Mouse (Mus musculus) heart, embryonic 14.5 days (tissue): ENCODE measurements around the gene Nbr1. TPM values are rescaled to one million over a fixed set of nuclear protein-coding genes. Genes with fewer than 3 reads are reported as not detected.
A peak's percentile ranks its signal among the peaks of the same experiment; 100 is the strongest.
"Not testable (repeated sequence)": the region's sequence is repeated elsewhere in the genome, so short reads cannot be mapped to it uniquely, and the experiment has no call there.

Experiments
- ATAC-seq: fragments of 200-750 bp; cut with Nextera tagmentation; 2 replicates; pipeline ENCODE4 v1.8.0; 2017; ENCODE audit warnings: low read depth, moderate TSS enrichment; ENCODE audit not compliant: insufficient number of reproducible peaks, insufficient read depth, low FRiP score
- H3K27ac ChIP-seq, 2 experiments: fragments of 200-500 bp in 1 of 2; fragments of 300-500 bp in 1 of 2; sonication (generic) in 1 of 2; replicated peaks in 1 of 2; 2 replicates each; pipeline ENCODE4 v1.5.1; 2012 to 2014; ENCODE audit warnings: low read depth in 2 of 2, low read length in 2 of 2, control low read depth in 1 of 2, mild to moderate bottlenecking in 1 of 2, mixed read lengths in 1 of 2; ENCODE audit not compliant: control insufficient read depth in 1 of 2, insufficient read depth in 1 of 2
- H3K27me3 ChIP-seq: fragments of 300-500 bp; sonication (generic); 2 replicates; pipeline ENCODE4 v1.6.1; 2014; ENCODE audit warnings: mild to moderate bottlenecking, low read length, control low read depth; ENCODE audit not compliant: control insufficient read depth, insufficient read depth
- H3K36me3 ChIP-seq: fragments of 300-500 bp; sonication (generic); 2 replicates; pipeline ENCODE4 v1.6.1; 2014; ENCODE audit warnings: mild to moderate bottlenecking, control low read depth, low read length, mixed read lengths; ENCODE audit not compliant: control insufficient read depth, insufficient read depth
- H3K4me1 ChIP-seq, 2 experiments: fragments of 200-500 bp in 1 of 2; fragments of 300-500 bp in 1 of 2; sonication (generic) in 1 of 2; 2 replicates each; pipeline ENCODE4 v1.6.1; 2012 to 2014; ENCODE audit warnings: low read length in 2 of 2, control low read depth in 1 of 2, mixed read lengths in 1 of 2; ENCODE audit not compliant: control insufficient read depth in 2 of 2, insufficient read depth in 2 of 2
- H3K4me2 ChIP-seq: fragments of 300-500 bp; sonication (generic); 2 replicates; pipeline ENCODE4 v1.6.1; 2014; ENCODE audit warnings: mild to moderate bottlenecking, low read length
- H3K4me3 ChIP-seq, 2 experiments: fragments of 200-500 bp in 1 of 2; fragments of 300-500 bp in 1 of 2; sonication (generic) in 1 of 2; 2 replicates each; pipeline ENCODE4 v1.5.1; 2012 to 2014; ENCODE audit warnings: low read length in 2 of 2, mild to moderate bottlenecking in 2 of 2, control low read depth in 1 of 2, low read depth in 1 of 2, moderate library complexity in 1 of 2; ENCODE audit not compliant: control insufficient read depth in 1 of 2, insufficient read depth in 1 of 2
- H3K9ac ChIP-seq: fragments of 300-500 bp; sonication (generic); 2 replicates; pipeline ENCODE4 v1.6.1; 2014; ENCODE audit warnings: mild to moderate bottlenecking, low read length
- H3K9me3 ChIP-seq: fragments of 300-500 bp; sonication (generic); 2 replicates; pipeline ENCODE4 v1.6.1; 2016; ENCODE audit warnings: low read length, control low read depth; ENCODE audit not compliant: control insufficient read depth
- WGBS: fragments of 180-500 bp; shearing (Covaris S2); extraction: QIAGEN DNeasy Blood & Tissue Kit; methylation state at CpG from one replicate; pipeline ENCODE4 v1.1.7; 2014; 5-methylcytosine and 5-hydroxymethylcytosine counted together
- polyA plus RNA-seq: library from polyadenylated mRNA; unstranded; fragments of >200 nt; fragmentation: Nextera tagmentation; extraction: Ambion mirVana; gene quantifications from 2 replicates; pipeline ENCODE4 v1.2.1, GENCODE M21; 2014

Nbr1 gene
- polyA plus RNA-seq, 1 experiment from 2014 or later: 62.6 TPM

- Histone ChIP-seq H3K9me3 (no peaks in the 10 kb centered on the region), H3K9ac (peak within 1 kb of the TSS; percentile 86), H3K27ac (peak within 1 kb of the TSS; percentile 99 to 100), H3K4me3 (peak within 1 kb of the TSS; percentile 59 to 79), H3K36me3 (peaks cover 14% of the 10 kb centered on the region), H3K4me2 (peak within 1 kb of the TSS; percentile 75), H3K27me3 (no peaks in the 10 kb centered on the region), H3K4me1 (peaks cover 0 to 5% of the 10 kb centered on the region in 2 experiments; a peak in 1 of 4 replicates)
- WGBS: under 1% methylated on average over 31 of the region's 34 CpGs
- ATAC-seq: peak; percentile 87
Measured at GRCm38 (mm10) chr11:101626995-101627856, 75.3 kb downstream of the Nbr1 start, which contains the start of gene Rdm1. TSS of gene Rdm1 (plus strand) at chr11:101627195.

DNA sequence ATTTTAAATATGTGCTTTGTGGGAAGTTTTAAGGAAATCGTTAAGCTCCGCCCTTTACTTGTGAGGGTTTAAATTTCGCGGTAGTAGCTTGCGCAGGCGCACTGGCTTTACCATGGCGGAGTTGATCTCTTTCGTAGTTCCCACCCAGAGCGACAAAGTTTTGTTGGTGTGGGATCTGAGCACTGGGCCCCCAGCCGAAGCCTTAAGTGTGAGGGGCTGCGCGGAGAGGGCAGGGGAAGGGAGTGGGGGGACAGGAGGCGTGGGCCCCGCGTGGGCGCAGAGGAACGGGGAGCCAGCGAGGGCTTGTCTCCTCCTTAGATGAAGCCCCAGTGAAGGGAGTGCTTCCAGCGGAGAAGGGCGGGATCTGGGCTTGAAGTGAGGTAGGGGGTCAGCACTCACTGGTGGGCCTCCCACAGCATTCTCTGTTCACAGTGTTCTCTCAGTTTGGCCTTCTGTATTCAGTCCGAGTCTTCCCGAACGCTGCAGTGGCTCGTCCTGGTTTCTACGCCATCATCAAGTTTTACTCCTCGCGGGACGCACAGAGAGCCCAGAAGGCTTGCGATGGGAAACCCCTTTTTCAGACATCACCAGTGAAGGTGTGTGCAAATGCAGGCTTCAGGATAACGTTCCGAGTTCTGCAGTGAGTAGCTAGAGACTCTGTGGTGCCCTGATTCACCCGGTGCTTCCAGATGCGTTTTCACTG lies 76.1 kb downstream of the Nbr1 start:
- ATAC-seq: peak; percentile 46
- Histone ChIP-seq H3K4me1 (peaks cover 0 to 5% of the 10 kb centered on the region in 2 experiments; a peak in 1 of 4 replicates), H3K27me3 (no peaks in the 10 kb centered on the region), H3K9me3 (no peaks in the 10 kb centered on the region), H3K4me2 (peak overlapping the region; percentile 75), H3K36me3 (peaks cover 14% of the 10 kb centered on the region), H3K27ac (peak overlapping the region; percentile 90 to 99), H3K4me3 (peak overlapping the region; percentile 59 to 79), H3K9ac (peak overlapping the region; percentile 86)
- under 1% methylated on average over 33 of the region's 33 CpGs for WGBS

- H3K4me3 ChIP-seq: peak overlapping the region in 1 of 2 experiments; percentile 59; a peak in 1 of 4 replicates
- not testable (repeated sequence) for H3K9me3 ChIP-seq, H3K27me3 ChIP-seq, H3K4me1 ChIP-seq, ATAC-seq
- peak overlapping the region in 1 of 2 experiments; percentile 99; a peak in 1 of 4 replicates for H3K27ac ChIP-seq
- peak overlapping the region; percentile 75 for H3K4me2 ChIP-seq
- 86% methylated on average over 4 of the region's 5 CpGs for WGBS
- H3K36me3 ChIP-seq: peaks cover 20% of the 10 kb centered on the region
- H3K9ac ChIP-seq: peak overlapping the region; percentile 86
Measured at GRCm38 (mm10) chr11:101628733-101629417, 76.9 kb downstream of the Nbr1 start.

Other genes starting within 250 kb of the Nbr1 start
- 134 and 149 TPM in 2 replicates for gene Becn1, start 249.9 kb upstream of the Nbr1 start, polyA plus RNA-seq
- gene Psme3, start 235.9 kb upstream of the Nbr1 start, polyA plus RNA-seq: 62.5 and 66.5 TPM in 2 replicates
- 0.55 and 0.84 TPM in 2 replicates for gene Aoc2, start 227.1 kb upstream of the Nbr1 start, polyA plus RNA-seq
- 1.4 and 1.9 TPM in 2 replicates for gene Aoc3, start 221.5 kb upstream of the Nbr1 start, polyA plus RNA-seq
- gene G6pc, start 184.6 kb upstream of the Nbr1 start, polyA plus RNA-seq: not detected in 2 replicates
- gene Aarsd1, start 134.5 kb upstream of the Nbr1 start, polyA plus RNA-seq: 42.2 and 45.4 TPM in 2 replicates
- 10.2 and 17.4 TPM in 2 replicates for gene Gm27029, start 127.4 kb upstream of the Nbr1 start, polyA plus RNA-seq
- 10.1 and 10.7 TPM in 2 replicates for gene Rundc1, start 127.1 kb upstream of the Nbr1 start, polyA plus RNA-seq
- gene Ptges3l, start 126.8 kb upstream of the Nbr1 start, polyA plus RNA-seq: 81.7 and 96.0 TPM in 2 replicates
- gene Rpl27, start 109.9 kb upstream of the Nbr1 start, polyA plus RNA-seq: 245 and 260 TPM in 2 replicates
- 17.1 and 17.3 TPM in 2 replicates for gene Ifi35, start 103.7 kb upstream of the Nbr1 start, polyA plus RNA-seq
- gene Rnd2, start 87.2 kb upstream of the Nbr1 start, polyA plus RNA-seq: 5.4 and 9.0 TPM in 2 replicates
- 24.7 and 31.6 TPM in 2 replicates for gene Vat1, start 85.9 kb upstream of the Nbr1 start, polyA plus RNA-seq
- 7.5 and 8.3 TPM in 2 replicates for gene Brca1, start 194 bp upstream of the Nbr1 start, polyA plus RNA-seq
- 3.6 and 4.1 TPM in 2 replicates for gene Tmem106a, start 30.1 kb downstream of the Nbr1 start, polyA plus RNA-seq
- not detected in 2 replicates for gene Gm11634, start 47.1 kb downstream of the Nbr1 start, polyA plus RNA-seq
- 42.4 and 48.4 TPM in 2 replicates for gene Rdm1, start 75.0 kb downstream of the Nbr1 start, polyA plus RNA-seq
- gene Arl4d, start 113.4 kb downstream of the Nbr1 start, polyA plus RNA-seq: 6.2 and 6.7 TPM in 2 replicates
- gene Dhx8, start 180.8 kb downstream of the Nbr1 start, polyA plus RNA-seq: 18.5 and 21.2 TPM in 2 replicates
- 4.0 and 4.8 TPM in 2 replicates for gene Etv4, start 233.2 kb downstream of the Nbr1 start, polyA plus RNA-seq